Mouse (Mus musculus): ENCODE results near the gene Neurod2. TPM values are rescaled to one million over a fixed set of nuclear protein-coding genes. Genes with fewer than 3 reads are reported as not detected.

Gene Neurod2
- total and polyA plus RNA-seq, 3 experiments: 0.05 TPM; not detected in 2

DNA sequence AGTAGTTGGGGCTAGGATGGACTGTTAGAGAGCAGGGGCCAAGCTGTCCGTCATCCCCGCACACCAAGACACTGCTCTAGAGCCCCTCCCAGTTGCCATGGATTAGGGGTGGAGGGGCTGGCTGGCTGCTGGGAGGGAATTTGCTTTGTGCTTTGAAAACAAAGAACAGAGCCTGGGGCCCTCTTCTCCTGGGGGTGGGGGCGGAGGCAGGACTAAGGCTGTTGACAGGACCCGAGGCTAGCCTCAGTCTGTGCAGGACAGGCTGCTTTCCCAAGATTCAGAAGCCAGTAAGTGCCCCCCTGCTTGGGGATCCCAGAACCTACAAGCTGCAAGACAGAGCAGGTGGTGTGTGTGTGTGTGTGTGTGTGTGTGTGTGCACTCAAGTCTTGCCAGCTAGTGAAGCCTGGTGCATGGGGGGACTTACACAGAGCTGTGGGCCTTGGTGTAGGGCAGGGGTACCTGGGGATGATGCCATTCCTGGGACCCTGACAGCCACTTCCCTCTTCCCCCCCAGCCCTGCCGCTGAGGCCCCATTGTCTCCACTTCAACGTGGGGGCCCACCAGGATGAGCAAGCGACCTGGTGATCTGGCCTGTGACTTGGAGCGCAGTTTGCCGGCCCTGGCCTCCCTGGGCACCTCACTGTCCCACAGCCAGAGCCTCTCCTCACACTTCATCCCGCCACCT, 42.2 kb upstream of the Neurod2 start:
- H3K4me1 ChIP-seq (ENCODE audit: insufficient read depth, low read depth, low read length): peaks cover 8% of the 10 kb centered on the region; the same call in 1 of the 2 replicates
- no peak for DNase-seq (ENCODE audit: low spot score)
- H3K36me3 ChIP-seq (replicated peaks): peaks cover 87% of the 10 kb centered on the region
- no peaks in the 10 kb centered on the region for H3K9me3 ChIP-seq (replicated peaks)
- H3K4me3 ChIP-seq (ENCODE audit: low read depth, low read length): no peak overlapping the region
- ATAC-seq (ENCODE audit: extremely low read depth, insufficient number of reproducible peaks, low FRiP score, poor library complexity, severe bottlenecking): no peak
- TF ChIP-seq GATA2 (IDR thresholded peaks at IDR 0.05; ENCODE audit: borderline replicate concordance, low read depth, low read length) (no peak), CTCF (IDR thresholded peaks at IDR 0.05; ENCODE audit: low read depth, low read length) (no peak), GATA1 (IDR thresholded peaks at IDR 0.05; ENCODE audit: borderline replicate concordance, low read length) (no peak)
- no peaks in the 10 kb centered on the region for H3K27me3 ChIP-seq (ENCODE audit: insufficient read depth, low read length)

DNA sequence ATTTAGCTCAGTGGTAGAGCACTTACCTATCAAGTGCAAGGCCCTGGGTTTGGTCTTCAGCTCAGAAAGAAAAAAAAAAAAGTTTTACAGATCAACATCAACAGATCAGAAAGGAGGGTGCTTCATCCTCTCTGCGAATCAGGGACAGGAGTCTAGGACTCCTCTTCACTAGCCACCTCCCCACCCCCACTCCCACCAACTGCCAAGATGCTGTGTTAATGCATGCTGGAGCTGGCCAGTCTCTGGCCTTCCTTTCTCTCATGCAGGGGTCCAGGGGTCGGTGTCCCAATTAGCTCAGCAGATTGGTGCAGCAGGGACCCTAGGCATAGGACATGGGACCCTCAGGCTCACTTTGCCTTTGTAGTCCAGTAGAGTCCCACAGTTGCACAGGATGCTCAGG, 41.1 kb upstream of the Neurod2 start:
- TF ChIP-seq GATA2 (IDR thresholded peaks at IDR 0.05; ENCODE audit: borderline replicate concordance, low read depth, low read length) (no peak), GATA1 (IDR thresholded peaks at IDR 0.05; ENCODE audit: borderline replicate concordance, low read length) (no peak), TAL1 (conservative IDR thresholded peaks at IDR 0.05; ENCODE audit: low read depth, low read length) (no peak), CTCF (IDR thresholded peaks at IDR 0.05; ENCODE audit: low read depth, low read length) (no peak), POLR2AphosphoS5 (IDR thresholded peaks at IDR 0.05; ENCODE audit: insufficient replicate concordance, low read depth, low read length) (no peak)
- DNase-seq (ENCODE audit: low spot score) (no peak), ATAC-seq (ENCODE audit: extremely low read depth, insufficient number of reproducible peaks, low FRiP score, poor library complexity, severe bottlenecking) (no peak)
- H3K4me1 ChIP-seq (ENCODE audit: insufficient read depth, low read depth, low read length): peaks cover 11% of the 10 kb centered on the region
- peaks cover 87% of the 10 kb centered on the region for H3K36me3 ChIP-seq (replicated peaks)
- no peak overlapping the region for H3K4me3 ChIP-seq (ENCODE audit: low read depth, low read length)
- no peaks in the 10 kb centered on the region for H3K27me3 ChIP-seq (ENCODE audit: insufficient read depth, low read length)
- no peaks in the 10 kb centered on the region for H3K9me3 ChIP-seq (replicated peaks)

DNA sequence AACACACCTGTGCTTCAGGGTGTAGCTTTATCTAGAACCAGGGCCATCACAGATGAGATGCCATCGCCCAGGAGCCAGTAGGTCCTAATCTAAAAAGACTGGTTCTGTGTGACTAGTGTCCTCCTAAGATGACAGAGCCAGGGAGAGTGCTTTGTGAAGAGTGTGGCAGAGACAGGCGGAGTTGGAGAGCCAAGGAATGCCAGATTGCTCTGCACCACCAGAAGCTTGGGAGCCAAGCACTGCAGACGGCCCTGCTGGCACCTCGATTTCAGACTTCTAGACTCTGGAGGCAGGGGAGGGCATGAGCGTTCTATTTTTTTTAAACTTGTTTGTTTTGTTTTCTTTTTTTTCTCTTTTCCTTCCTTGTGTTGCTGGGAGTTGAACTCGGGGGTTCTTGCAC, 39.9 kb upstream of the Neurod2 start:
- Histone ChIP-seq H3K36me3 (replicated peaks) (peaks cover 78% of the 10 kb centered on the region), H3K4me3 (ENCODE audit: low read depth, low read length) (no peak overlapping the region), H3K4me1 (ENCODE audit: insufficient read depth, low read depth, low read length) (peaks cover 11% of the 10 kb centered on the region), H3K9me3 (replicated peaks) (no peaks in the 10 kb centered on the region), H3K27me3 (ENCODE audit: insufficient read depth, low read length) (no peaks in the 10 kb centered on the region)
- TF ChIP-seq GATA2 (IDR thresholded peaks at IDR 0.05; ENCODE audit: borderline replicate concordance, low read depth, low read length): no peak
- no peak for TF ChIP-seq POLR2AphosphoS5 (IDR thresholded peaks at IDR 0.05; ENCODE audit: insufficient replicate concordance, low read depth, low read length)
- no peak for TF ChIP-seq CTCF (IDR thresholded peaks at IDR 0.05; ENCODE audit: low read depth, low read length)
- TF ChIP-seq GATA1 (IDR thresholded peaks at IDR 0.05; ENCODE audit: borderline replicate concordance, low read length): no peak
- no peak for TF ChIP-seq TAL1 (conservative IDR thresholded peaks at IDR 0.05; ENCODE audit: low read depth, low read length)
- ATAC-seq (ENCODE audit: extremely low read depth, insufficient number of reproducible peaks, low FRiP score, poor library complexity, severe bottlenecking) (no peak), DNase-seq (ENCODE audit: low spot score) (no peak)

DNA sequence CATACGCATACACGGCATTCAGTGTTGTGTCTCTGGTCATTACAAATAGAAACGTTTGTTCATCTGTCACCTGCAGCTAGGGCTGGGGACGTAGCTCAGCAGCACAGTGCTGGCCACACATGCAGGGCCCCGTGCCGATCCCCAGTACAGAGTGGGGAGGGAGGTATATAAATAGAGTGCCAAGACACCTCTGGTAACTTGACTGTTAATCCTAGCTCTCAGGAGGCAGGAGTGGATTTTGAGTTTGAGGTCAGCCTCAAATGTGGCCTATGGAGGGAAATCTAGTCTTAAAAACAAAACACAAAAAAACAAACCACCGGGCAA, 38.4 kb upstream of the Neurod2 start:
- H3K4me3 ChIP-seq (ENCODE audit: low read depth, low read length): no peak overlapping the region
- H3K27me3 ChIP-seq (ENCODE audit: insufficient read depth, low read length): no peaks in the 10 kb centered on the region
- H3K36me3 ChIP-seq (replicated peaks): peaks cover 80% of the 10 kb centered on the region
- H3K4me1 ChIP-seq (ENCODE audit: insufficient read depth, low read depth, low read length): peaks cover 11% of the 10 kb centered on the region
- H3K9me3 ChIP-seq (replicated peaks): no peaks in the 10 kb centered on the region
- TF ChIP-seq GATA2 (IDR thresholded peaks at IDR 0.05; ENCODE audit: borderline replicate concordance, low read depth, low read length) (no peak), TAL1 (conservative IDR thresholded peaks at IDR 0.05; ENCODE audit: low read depth, low read length) (no peak), GATA1 (IDR thresholded peaks at IDR 0.05; ENCODE audit: borderline replicate concordance, low read length) (no peak), POLR2AphosphoS5 (IDR thresholded peaks at IDR 0.05; ENCODE audit: insufficient replicate concordance, low read depth, low read length) (no peak), CTCF (IDR thresholded peaks at IDR 0.05; ENCODE audit: low read depth, low read length) (no peak)
- DNase-seq (ENCODE audit: low spot score) (no peak), ATAC-seq (ENCODE audit: extremely low read depth, insufficient number of reproducible peaks, low FRiP score, poor library complexity, severe bottlenecking) (no peak)

DNA sequence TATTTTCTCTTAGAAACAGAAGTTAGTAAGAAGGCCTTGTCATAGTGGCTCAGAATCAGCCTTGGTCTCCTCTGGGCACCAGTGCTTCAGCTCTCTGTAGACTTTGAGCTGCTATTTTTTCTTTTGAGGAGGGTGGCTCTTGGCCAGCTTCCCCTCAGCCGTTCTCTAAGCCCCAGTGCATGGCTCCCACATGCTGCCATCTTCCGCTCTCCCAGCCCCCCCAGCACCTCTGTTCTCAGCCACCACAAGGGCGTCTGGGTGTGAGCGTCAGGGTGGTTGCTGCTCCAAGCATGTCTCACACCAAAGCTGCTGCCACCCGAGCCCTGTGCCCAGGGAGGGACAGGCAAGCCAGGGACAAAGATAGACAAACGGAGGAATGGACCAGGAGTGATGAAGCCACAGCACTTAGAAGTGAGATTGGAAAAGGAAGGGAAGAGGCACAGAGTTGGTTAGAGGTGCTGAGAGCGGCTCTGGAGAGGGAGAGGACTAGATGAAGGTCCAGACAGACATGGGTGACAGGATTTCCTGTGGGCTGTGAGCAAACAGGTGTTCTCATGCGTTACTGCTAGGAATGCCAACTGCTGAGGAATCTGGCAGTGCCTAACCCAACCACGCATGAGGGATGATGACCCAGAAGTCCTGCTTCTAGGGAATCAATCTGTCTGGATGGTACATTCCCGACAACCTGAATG, 37.9 kb upstream of the Neurod2 start:
- no peaks in the 10 kb centered on the region for H3K9me3 ChIP-seq (replicated peaks)
- H3K27me3 ChIP-seq (ENCODE audit: insufficient read depth, low read length): no peaks in the 10 kb centered on the region
- H3K4me3 ChIP-seq (ENCODE audit: low read depth, low read length): no peak overlapping the region
- H3K36me3 ChIP-seq (replicated peaks): peaks cover 80% of the 10 kb centered on the region
- TF ChIP-seq POLR2AphosphoS5 (IDR thresholded peaks at IDR 0.05; ENCODE audit: insufficient replicate concordance, low read depth, low read length): no peak
- no peak for TF ChIP-seq GATA1 (IDR thresholded peaks at IDR 0.05; ENCODE audit: borderline replicate concordance, low read length)
- TF ChIP-seq TAL1 (conservative IDR thresholded peaks at IDR 0.05; ENCODE audit: low read depth, low read length): no peak
- TF ChIP-seq GATA2 (IDR thresholded peaks at IDR 0.05; ENCODE audit: borderline replicate concordance, low read depth, low read length): no peak
- TF ChIP-seq CTCF (IDR thresholded peaks at IDR 0.05; ENCODE audit: low read depth, low read length): no peak
- H3K4me1 ChIP-seq (ENCODE audit: insufficient read depth, low read depth, low read length): peaks cover 11% of the 10 kb centered on the region
- ATAC-seq (ENCODE audit: extremely low read depth, insufficient number of reproducible peaks, low FRiP score, poor library complexity, severe bottlenecking) (no peak), DNase-seq (ENCODE audit: low spot score) (no peak)

DNA sequence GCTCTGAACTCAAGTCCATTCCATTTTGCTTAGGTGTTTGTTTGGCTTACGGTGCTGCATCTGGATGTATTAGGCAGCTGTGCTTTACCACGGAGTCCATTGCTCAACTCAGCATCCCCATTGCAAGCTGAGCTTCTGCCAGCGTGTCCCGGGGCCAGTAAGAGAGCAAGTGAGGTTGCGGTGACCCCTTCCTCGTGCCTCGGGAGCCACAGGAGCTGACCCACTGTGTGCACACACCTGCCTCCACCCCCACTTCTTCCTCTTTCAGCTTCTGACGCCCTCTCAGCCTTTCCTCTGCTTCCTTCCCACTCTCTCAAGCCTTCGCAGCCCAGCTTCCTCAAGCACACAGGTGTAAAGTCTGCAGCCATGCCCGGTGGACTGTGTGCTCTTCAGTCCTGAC, 36.8 kb upstream of the Neurod2 start:
- Histone ChIP-seq H3K4me1 (ENCODE audit: insufficient read depth, low read depth, low read length) (peaks cover 10% of the 10 kb centered on the region), H3K9me3 (replicated peaks) (no peaks in the 10 kb centered on the region), H3K4me3 (ENCODE audit: low read depth, low read length) (no peak overlapping the region), H3K36me3 (replicated peaks) (peaks cover 80% of the 10 kb centered on the region), H3K27me3 (ENCODE audit: insufficient read depth, low read length) (no peaks in the 10 kb centered on the region)
- ATAC-seq (ENCODE audit: extremely low read depth, insufficient number of reproducible peaks, low FRiP score, poor library complexity, severe bottlenecking) (no peak), DNase-seq (ENCODE audit: low spot score) (no peak)
- no peak for TF ChIP-seq POLR2AphosphoS5 (IDR thresholded peaks at IDR 0.05; ENCODE audit: insufficient replicate concordance, low read depth, low read length)
- TF ChIP-seq GATA1 (IDR thresholded peaks at IDR 0.05; ENCODE audit: borderline replicate concordance, low read length): no peak
- TF ChIP-seq TAL1 (conservative IDR thresholded peaks at IDR 0.05; ENCODE audit: low read depth, low read length): no peak
- TF ChIP-seq GATA2 (IDR thresholded peaks at IDR 0.05; ENCODE audit: borderline replicate concordance, low read depth, low read length): no peak
- no peak for TF ChIP-seq CTCF (IDR thresholded peaks at IDR 0.05; ENCODE audit: low read depth, low read length)
